8 mouse cellular contexts compared by ENCODE assay signal in genomic region chr11:69257807-69258206, GRCm38 (mm10). TPM values are rescaled to one million over a fixed set of nuclear protein-coding genes. Genes with fewer than 3 reads are reported as not detected.
DNase-seq lines count a peak whose midpoint lies in the region; ATAC-seq and TF ChIP-seq lines count a peak whose summit lies in the region.

No protein-coding gene starts in this region.

- no peaks in the 10 kb centered on the region for H3K36me3 ChIP-seq in intestine, embryonic 14.5 days (ENCODE audit: control insufficient read depth, insufficient read depth, low read length)
- H3K36me3 ChIP-seq in intestine, embryonic 16.5 days (ENCODE audit: control insufficient read depth, insufficient read depth, low read length) = no peaks in the 10 kb centered on the region
- H3K36me3 ChIP-seq in hindbrain, postnatal 0 days (ENCODE audit: insufficient read depth, low read length) = no peaks in the 10 kb centered on the region

- no peak overlapping the region for H3K4me2 ChIP-seq in intestine, embryonic 14.5 days (ENCODE audit: low read length)
- H3K4me2 ChIP-seq in intestine, embryonic 16.5 days (ENCODE audit: low read depth, low read length) = no peak overlapping the region
- H3K4me2 ChIP-seq in hindbrain, postnatal 0 days (ENCODE audit: low read depth, low read length) = 0 out of 2 replicates have a peak overlapping the region, but pooled peaks have one; percentile 23

- 0 out of 2 replicates have a peak, but pooled peaks have one; percentile 62 for ATAC-seq in intestine, embryonic 14.5 days (replicated peaks; ENCODE audit: low FRiP score, low TSS enrichment, low read depth)
- ATAC-seq in intestine, embryonic 16.5 days = no peak; the same call in 1 of the 2 replicates
- ATAC-seq in hindbrain, postnatal 0 days = 0 out of 2 replicates have a peak, but pooled peaks have one; percentile 43
- ATAC-seq in neutrophil, adult 5-6 weeks (ENCODE audit: extremely low read depth, insufficient number of reproducible peaks, low FRiP score, poor library complexity, severe bottlenecking) = peak; percentile 37

- H3K4me1 ChIP-seq in intestine, embryonic 14.5 days (replicated peaks; ENCODE audit: control insufficient read depth, insufficient read depth, low read length) = no peaks in the 10 kb centered on the region
- no peaks in the 10 kb centered on the region for H3K4me1 ChIP-seq in intestine, embryonic 16.5 days (ENCODE audit: control insufficient read depth, insufficient read depth, low read length)
- H3K4me1 ChIP-seq in hindbrain, postnatal 0 days (ENCODE audit: insufficient read depth, low read length) = no peaks in the 10 kb centered on the region

- H3K27ac ChIP-seq in intestine, embryonic 14.5 days (ENCODE audit: low read depth) = no peak overlapping the region
- no peak overlapping the region for H3K27ac ChIP-seq in intestine, embryonic 16.5 days (ENCODE audit: low read length)
- no peak overlapping the region for H3K27ac ChIP-seq in hindbrain, postnatal 0 days

- no peaks in the 10 kb centered on the region for H3K9me3 ChIP-seq in intestine, embryonic 14.5 days (ENCODE audit: control insufficient read depth, low read length)
- no peaks in the 10 kb centered on the region for H3K9me3 ChIP-seq in intestine, embryonic 16.5 days (ENCODE audit: control insufficient read depth, low read length)
- H3K9me3 ChIP-seq in hindbrain, postnatal 0 days (ENCODE audit: low read length) = no peaks in the 10 kb centered on the region

- H3K27me3 ChIP-seq in intestine, embryonic 14.5 days (replicated peaks; ENCODE audit: control insufficient read depth, insufficient read depth, low read length) = no peaks in the 10 kb centered on the region
- no peaks in the 10 kb centered on the region for H3K27me3 ChIP-seq in intestine, embryonic 16.5 days (replicated peaks; ENCODE audit: control insufficient read depth, insufficient read depth, low read length)
- no peaks in the 10 kb centered on the region for H3K27me3 ChIP-seq in hindbrain, postnatal 0 days (ENCODE audit: insufficient read depth, low read length)

- H3K4me3 ChIP-seq in intestine, embryonic 14.5 days (ENCODE audit: low read depth, low read length) = no peak overlapping the region
- H3K4me3 ChIP-seq in intestine, embryonic 16.5 days (ENCODE audit: low read length) = no peak overlapping the region
- H3K4me3 ChIP-seq in hindbrain, postnatal 0 days (ENCODE audit: low read length) = no peak overlapping the region

- TF ChIP-seq CTCF in hindbrain, postnatal 0 days (IDR thresholded peaks at IDR 0.05; ENCODE audit: low read depth) = peak; percentile 67

- DNase-seq in intestine, embryonic 14.5 days (ENCODE audit: low spot score) = no peak
- DNase-seq in CD4-positive helper T cell, adult 2 months (ENCODE audit: low read depth, low spot score) = peak; percentile 77
- peak; percentile 58 for DNase-seq in R1 (ENCODE audit: low read depth, low spot score)
- peak; percentile 78 for DNase-seq in hindbrain, postnatal 0 days (ENCODE audit: low spot score)
- no peak for DNase-seq in spleen, postnatal 4 days (ENCODE audit: low spot score in 2 of 2)
- DNase-seq in testis, postnatal 10 days (ENCODE audit: low spot score) = no peak

- no peak overlapping the region for H3K9ac ChIP-seq in intestine, embryonic 14.5 days (ENCODE audit: low read length)
- no peak overlapping the region for H3K9ac ChIP-seq in intestine, embryonic 16.5 days (ENCODE audit: low read depth, low read length)
- H3K9ac ChIP-seq in hindbrain, postnatal 0 days (replicated peaks; ENCODE audit: low read length) = no peak overlapping the region

- WGBS in intestine, embryonic 14.5 days = 53% methylated on average over 4 of the region's 4 CpGs
- WGBS in intestine, embryonic 16.5 days = 58% methylated on average over 4 of the region's 4 CpGs
- 54% methylated on average over 4 of the region's 4 CpGs for WGBS in hindbrain, postnatal 0 days

RNA-seq across cellular contexts. Expression of gene Gucy2e, which starts 21.0 kb away (rescaled TPM):
- polyA plus RNA-seq in intestine, embryonic 14.5 days (2014; fragmentation: Nextera tagmentation; extraction: Ambion mirVana) = 0.01 TPM in 1 of 2 replicates, not detected in the other
- polyA plus RNA-seq in intestine, embryonic 16.5 days (2015; fragmentation: Nextera tagmentation; extraction: Ambion mirVana) = 0.02 and 0.07 TPM in 2 replicates
- 0.73 and 1.2 TPM in 2 replicates for total RNA-seq in hindbrain, postnatal 0 days (2014; rRNA removed)
- 0.52 and 0.61 TPM in 2 replicates for polyA plus RNA-seq in hindbrain, postnatal 0 days (2015; fragmentation: Nextera tagmentation; extraction: Ambion mirVana)
- not detected in 2 replicates for total RNA-seq in neutrophil, adult 5-6 weeks (2017)

Comparison
In these comparisons a context has a peak if more than half of its experiments do, and no peak if none do; other contexts are left out.
1. DNase-seq: peak in CD4-positive helper T cell, adult 2 months (single experiment), R1 (single experiment) and hindbrain, postnatal 0 days (single experiment); none in intestine, embryonic 14.5 days (single experiment), spleen, postnatal 4 days (0 of 2) and testis, postnatal 10 days (single experiment).